Mouse (Mus musculus) megakaryocyte, embryonic 14.5 days (primary cell): ENCODE results near the gene Ryr1.

Source experiments
- FLI1 ChIP-seq: IDR thresholded peaks from 2 replicates; pipeline ENCODE4 v1.6.1; 2012; ENCODE audit warnings: low read length, inconsistent platforms, mixed read lengths
- GATA1 ChIP-seq: IDR thresholded peaks from 3 replicates; pipeline ENCODE4 v1.6.1; 2012; ENCODE audit warnings: mixed read lengths, low read length, inconsistent platforms, borderline replicate concordance

DNA sequence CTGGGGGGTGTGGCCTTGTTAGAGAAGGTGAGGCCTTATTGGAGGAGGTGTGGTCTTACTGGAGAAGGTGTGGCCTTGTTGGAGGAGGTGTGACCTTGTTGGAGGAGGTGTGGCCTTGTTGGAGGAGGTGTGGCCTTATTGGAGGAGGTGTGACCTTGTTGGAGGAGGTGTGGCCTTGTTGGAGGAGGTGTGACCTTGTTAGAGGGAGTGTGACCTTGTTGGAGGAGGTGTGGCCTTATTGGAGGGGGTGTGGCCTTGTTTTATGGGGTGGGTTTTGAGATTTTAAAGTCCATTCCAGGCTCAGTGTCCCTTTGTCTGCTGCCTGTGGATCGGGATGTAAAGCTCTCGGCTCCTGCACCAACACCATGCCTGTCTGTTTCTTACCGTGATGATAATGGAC, 40.6 kb downstream of the Ryr1 start:
- TF ChIP-seq GATA1 (no peak), FLI1 (no peak)
